Mouse (Mus musculus) liver, embryonic 12.5 days (tissue): ENCODE measurements around the gene Btbd17. TPM values are rescaled to one million over a fixed set of nuclear protein-coding genes. Genes with fewer than 3 reads are reported as not detected.

Experiments
- ATAC-seq: fragments of 200-750 bp; cut with Nextera tagmentation; 2 replicates; pipeline ENCODE4 v1.8.0; 2017; ENCODE audit warnings: moderate number of reproducible peaks, mild to moderate bottlenecking, moderate library complexity
- H3K27ac ChIP-seq: fragments of 300-500 bp; sonication (generic); 2 replicates; pipeline ENCODE4 v1.5.1; 2016; ENCODE audit warnings: mild to moderate bottlenecking
- H3K27me3 ChIP-seq: fragments of 300-500 bp; sonication (generic); replicated peaks from 2 replicates; pipeline ENCODE4 v1.6.1; 2016; ENCODE audit warnings: mild to moderate bottlenecking, moderate library complexity
- H3K36me3 ChIP-seq: fragments of 300-500 bp; sonication (generic); 2 replicates; pipeline ENCODE4 v1.6.1; 2016; ENCODE audit warnings: mild to moderate bottlenecking, moderate library complexity
- H3K4me1 ChIP-seq: fragments of 300-500 bp; sonication (generic); 2 replicates; pipeline ENCODE4 v1.6.1; 2016
- H3K4me2 ChIP-seq: fragments of 300-500 bp; sonication (generic); 2 replicates; pipeline ENCODE4 v1.6.1; 2016; ENCODE audit warnings: mild to moderate bottlenecking, moderate library complexity
- H3K4me3 ChIP-seq: fragments of 300-500 bp; sonication (generic); 2 replicates; pipeline ENCODE4 v1.5.1; 2016; ENCODE audit warnings: mild to moderate bottlenecking, moderate library complexity
- H3K9ac ChIP-seq: fragments of 300-500 bp; sonication (generic); 2 replicates; pipeline ENCODE4 v1.6.1; 2016; ENCODE audit warnings: mild to moderate bottlenecking, moderate library complexity
- H3K9me3 ChIP-seq: fragments of 300-500 bp; sonication (generic); replicated peaks from 2 replicates; pipeline ENCODE4 v1.6.1; 2016; ENCODE audit warnings: mild to moderate bottlenecking, moderate library complexity
- WGBS: fragments of 180-500 bp; shearing (Covaris S2); methylation state at CpG from one replicate; pipeline ENCODE4 v1.1.7; 2016; ENCODE audit not compliant: insufficient replicate concordance; 5-methylcytosine and 5-hydroxymethylcytosine counted together
- polyA plus RNA-seq: library from polyadenylated mRNA; unstranded; fragments of >200 nt; fragmentation: Nextera tagmentation; extraction: Ambion mirVana; gene quantifications from 2 replicates; pipeline ENCODE4 v1.2.1, GENCODE M21; 2016

Gene Btbd17
- polyA plus RNA-seq, 1 experiment from 2014 or later = not detected

GRCm38 (mm10) chr11:114789061-114789714 is 6.6 kb downstream of the Btbd17 start:
- WGBS = 8% methylated on average over 30 of the region's 30 CpGs
- no peak overlapping the region for H3K4me3 ChIP-seq
- H3K9me3 ChIP-seq = no peaks in the 10 kb centered on the region
- peaks cover 19% of the 10 kb centered on the region for H3K4me1 ChIP-seq
- peaks cover 100% of the 10 kb centered on the region for H3K27me3 ChIP-seq
- H3K9ac ChIP-seq = no peak overlapping the region
- no peak overlapping the region for H3K27ac ChIP-seq
- H3K36me3 ChIP-seq = no peaks in the 10 kb centered on the region
- peak; percentile 56 for ATAC-seq
- peak overlapping the region; percentile 37; the same call in 1 of the 2 replicates for H3K4me2 ChIP-seq

- no peaks in the 10 kb centered on the region for H3K9me3 ChIP-seq
- WGBS = 55% methylated on average over 3 of the region's 3 CpGs
- H3K36me3 ChIP-seq = no peaks in the 10 kb centered on the region
- H3K4me2 ChIP-seq = no peak overlapping the region
- no peak overlapping the region for H3K4me3 ChIP-seq
- no peak overlapping the region for H3K27ac ChIP-seq
- peaks cover 100% of the 10 kb centered on the region for H3K27me3 ChIP-seq
- no peak overlapping the region for H3K9ac ChIP-seq
- ATAC-seq = no peak
- peaks cover 19% of the 10 kb centered on the region for H3K4me1 ChIP-seq
Observed at GRCm38 (mm10) chr11:114787611-114788010, 8.1 kb downstream of the Btbd17 start.

GRCm38 (mm10) chr11:114786326-114786725 is 9.4 kb downstream of the Btbd17 start:
- Histone ChIP-seq H3K27me3 (peaks cover 100% of the 10 kb centered on the region), H3K9ac (no peak overlapping the region), H3K36me3 (no peaks in the 10 kb centered on the region), H3K9me3 (no peaks in the 10 kb centered on the region), H3K4me2 (peak overlapping the region; percentile 45), H3K4me3 (no peak overlapping the region), H3K27ac (no peak overlapping the region), H3K4me1 (peaks cover 9% of the 10 kb centered on the region)
- WGBS = 6% methylated on average over 43 of the region's 43 CpGs
- no peak for ATAC-seq

DNA sequence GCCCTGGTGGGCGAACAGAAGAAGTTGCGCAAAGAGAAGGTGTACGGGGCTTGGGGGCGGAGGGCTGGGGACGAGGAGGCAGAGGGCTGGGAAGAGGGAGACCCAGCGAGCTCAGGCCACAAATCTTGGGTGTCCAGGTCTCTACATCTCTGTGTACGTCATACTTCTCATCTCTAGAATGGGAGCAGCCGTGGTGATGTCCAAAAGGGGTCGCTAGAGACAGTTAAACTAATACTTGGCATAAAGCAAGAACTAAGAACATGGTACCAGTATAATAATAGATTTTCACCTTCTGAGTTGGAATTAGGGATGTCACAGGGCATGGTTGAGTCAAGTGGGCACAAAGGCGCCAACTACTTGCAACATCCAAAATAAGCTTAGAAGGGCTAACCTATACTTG is 9.9 kb downstream of the Btbd17 start:
- no peak for ATAC-seq
- no peak overlapping the region for H3K9ac ChIP-seq
- H3K9me3 ChIP-seq = no peaks in the 10 kb centered on the region
- peaks cover 8% of the 10 kb centered on the region for H3K4me1 ChIP-seq
- H3K4me2 ChIP-seq = no peak overlapping the region
- peaks cover 100% of the 10 kb centered on the region for H3K27me3 ChIP-seq
- no peaks in the 10 kb centered on the region for H3K36me3 ChIP-seq
- 32% methylated on average over 10 of the region's 10 CpGs for WGBS
- H3K4me3 ChIP-seq = no peak overlapping the region
- no peak overlapping the region for H3K27ac ChIP-seq

DNA sequence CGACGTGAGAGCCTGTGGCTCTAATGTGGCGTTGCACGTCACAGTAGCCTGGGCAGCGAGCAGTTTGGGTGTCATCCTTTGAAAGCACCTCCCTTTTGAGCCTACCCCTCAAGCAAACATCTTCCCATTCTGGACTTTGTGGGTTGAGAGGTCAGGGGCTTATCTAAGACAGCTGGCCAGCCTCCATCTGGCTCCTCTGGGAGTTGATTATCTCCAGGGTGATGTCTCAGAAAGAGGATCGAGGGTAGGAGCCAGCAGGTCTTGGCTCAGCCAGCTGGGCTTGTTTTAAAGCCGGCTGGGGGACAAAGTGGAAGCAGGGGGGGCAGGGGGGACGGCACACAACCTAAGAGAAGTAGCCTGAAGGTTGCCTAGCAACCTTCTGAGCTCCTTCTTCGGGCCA is 15.7 kb downstream of the Btbd17 start:
- H3K27me3 ChIP-seq = peaks cover 95% of the 10 kb centered on the region
- H3K4me3 ChIP-seq = no peak overlapping the region
- no peak overlapping the region for H3K27ac ChIP-seq
- 25% methylated on average over 9 of the region's 9 CpGs for WGBS
- H3K4me2 ChIP-seq = no peak overlapping the region
- no peaks in the 10 kb centered on the region for H3K36me3 ChIP-seq
- ATAC-seq = no peak
- H3K9ac ChIP-seq = no peak overlapping the region
- no peaks in the 10 kb centered on the region for H3K9me3 ChIP-seq
- peaks cover 2% of the 10 kb centered on the region; the same call in 1 of the 2 replicates for H3K4me1 ChIP-seq

DNA sequence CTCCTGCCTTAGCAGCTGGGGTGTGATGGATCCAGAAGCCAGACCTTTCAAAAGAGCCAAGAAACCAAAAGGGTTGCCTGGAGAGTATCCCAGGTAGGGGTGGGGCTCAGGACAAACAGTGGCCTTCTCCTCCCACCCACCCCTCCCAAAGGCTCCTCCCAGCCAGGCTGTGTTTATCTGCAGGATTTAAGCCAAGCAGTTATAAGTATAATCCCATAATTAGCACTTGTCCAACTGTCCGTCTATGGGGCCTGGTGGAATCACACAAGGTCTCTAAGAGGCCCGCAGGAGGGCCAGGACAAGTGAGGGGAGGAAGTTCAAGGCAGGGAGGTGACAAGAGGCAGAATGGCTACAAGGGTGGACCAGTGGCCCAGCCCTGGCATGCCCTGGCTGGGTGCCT is 23.8 kb downstream of the Btbd17 start:
- ATAC-seq = no peak
- Histone ChIP-seq H3K4me1 (no peaks in the 10 kb centered on the region), H3K27ac (no peak overlapping the region), H3K4me3 (no peak overlapping the region), H3K36me3 (no peaks in the 10 kb centered on the region), H3K9ac (no peak overlapping the region), H3K9me3 (no peaks in the 10 kb centered on the region), H3K27me3 (peaks cover 29% of the 10 kb centered on the region), H3K4me2 (no peak overlapping the region)
- WGBS = 55% methylated on average over 2 of the region's 2 CpGs

GRCm38 (mm10) chr11:114769911-114770310 is 25.8 kb downstream of the Btbd17 start:
- Histone ChIP-seq H3K4me2 (no peak overlapping the region), H3K27me3 (peaks cover 34% of the 10 kb centered on the region), H3K4me3 (no peak overlapping the region), H3K36me3 (no peaks in the 10 kb centered on the region), H3K4me1 (peaks cover 8% of the 10 kb centered on the region), H3K9ac (no peak overlapping the region), H3K27ac (no peak overlapping the region), H3K9me3 (no peaks in the 10 kb centered on the region)
- 52% methylated on average over 6 of the region's 6 CpGs for WGBS
- ATAC-seq = no peak

GRCm38 (mm10) chr11:114764820-114765818 is 30.6 kb downstream of the Btbd17 start, which contains the start of gene Kif19a:
Gene Kif19a, plus strand, starts transcription at chr11:114765388.
- no peaks in the 10 kb centered on the region for H3K9me3 ChIP-seq
- H3K4me1 ChIP-seq = peaks cover 12% of the 10 kb centered on the region
- H3K27ac ChIP-seq = no peak within 1 kb of the TSS
- peaks cover 64% of the 10 kb centered on the region for H3K27me3 ChIP-seq
- H3K9ac ChIP-seq = no peak within 1 kb of the TSS; the same call in 1 of the 2 replicates
- WGBS = 4% methylated on average over 51 of the region's 51 CpGs
- ATAC-seq = peak; percentile 67
- H3K36me3 ChIP-seq = no peaks in the 10 kb centered on the region
- H3K4me2 ChIP-seq = peak within 1 kb of the TSS; percentile 80
- H3K4me3 ChIP-seq = peak within 1 kb of the TSS; percentile 49

GRCm38 (mm10) chr11:114747564-114748138 is 48.1 kb downstream of the Btbd17 start:
- WGBS = 53% methylated on average over 12 of the region's 12 CpGs
- Histone ChIP-seq H3K27me3 (peaks cover 7% of the 10 kb centered on the region; the same call in 1 of the 2 replicates), H3K4me3 (no peak overlapping the region), H3K27ac (no peak overlapping the region), H3K9ac (no peak overlapping the region), H3K36me3 (no peaks in the 10 kb centered on the region), H3K9me3 (no peaks in the 10 kb centered on the region), H3K4me1 (peaks cover 3% of the 10 kb centered on the region; the same call in 1 of the 2 replicates), H3K4me2 (no peak overlapping the region)
- no peak for ATAC-seq

- no peak for ATAC-seq
- 2% methylated on average over 12 of the region's 12 CpGs for WGBS
Observed at GRCm38 (mm10) chr11:114745134-114745533, 50.6 kb downstream of the Btbd17 start.

DNA sequence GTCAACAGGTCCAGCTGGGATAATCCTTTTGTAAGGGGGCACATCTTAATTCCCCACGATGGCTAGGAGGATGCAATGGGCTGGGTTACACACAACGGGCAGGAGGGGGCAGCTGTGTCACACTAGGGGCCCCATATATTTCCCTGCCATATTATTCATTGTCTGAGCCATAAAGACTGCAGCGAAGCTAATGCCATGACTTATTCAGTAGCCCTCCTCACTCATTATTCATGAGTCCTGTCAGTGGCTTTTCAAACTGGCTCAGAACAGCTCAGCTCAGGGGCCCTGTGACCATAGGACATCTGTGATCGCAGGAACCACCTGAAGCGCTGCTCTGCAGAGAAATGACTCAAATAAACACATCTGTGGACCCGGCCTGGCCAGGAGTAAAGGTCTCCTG is 54.3 kb downstream of the Btbd17 start:
- Histone ChIP-seq H3K4me1 (peaks cover 3% of the 10 kb centered on the region; the same call in 1 of the 2 replicates), H3K9me3 (no peaks in the 10 kb centered on the region), H3K27ac (no peak overlapping the region), H3K27me3 (peaks cover 12% of the 10 kb centered on the region; the same call in 1 of the 2 replicates), H3K4me2 (no peak overlapping the region), H3K9ac (no peak overlapping the region), H3K4me3 (no peak overlapping the region), H3K36me3 (no peaks in the 10 kb centered on the region)
- 49% methylated on average over 6 of the region's 6 CpGs for WGBS
- no peak for ATAC-seq

More at GRCm38 (mm10) chr11:114745134-114745533, 50.6 kb downstream of the Btbd17 start:
- Histone ChIP-seq H3K9ac (no peak overlapping the region), H3K27me3 (peaks cover 7% of the 10 kb centered on the region; the same call in 1 of the 2 replicates), H3K9me3 (no peaks in the 10 kb centered on the region), H3K27ac (no peak overlapping the region), H3K36me3 (no peaks in the 10 kb centered on the region), H3K4me3 (no peak overlapping the region), H3K4me2 (no peak overlapping the region), H3K4me1 (peaks cover 3% of the 10 kb centered on the region; the same call in 1 of the 2 replicates)
